Mouse (Mus musculus) kidney, adult 2 months (tissue): Measurements from ENCODE around the gene Mypn. TPM values are rescaled to one million over a fixed set of nuclear protein-coding genes. Genes with fewer than 3 reads are reported as not detected.

Experiments used
- DNase-seq: peaks from one replicate; pipeline ENCODE4 v3.0.0; 2021
- H3K27ac ChIP-seq: fragments of 200-500 bp; 2 replicates; pipeline ENCODE4 v1.5.1; 2012; ENCODE audit warnings: low read depth, low read length, control low read depth, inconsistent platforms; ENCODE audit not compliant: insufficient read depth
- H3K27me3 ChIP-seq: fragments of 200-500 bp; replicated peaks from 2 replicates; pipeline ENCODE4 v1.6.1; 2012; ENCODE audit warnings: mild to moderate bottlenecking, moderate library complexity, low read length, inconsistent platforms; ENCODE audit not compliant: control insufficient read depth, insufficient read depth
- H3K36me3 ChIP-seq: fragments of 200-500 bp; 2 replicates; pipeline ENCODE4 v1.6.1; 2012; ENCODE audit warnings: mild to moderate bottlenecking, moderate library complexity, low read length, inconsistent platforms; ENCODE audit not compliant: control insufficient read depth, insufficient read depth
- H3K4me1 ChIP-seq: fragments of 200-500 bp; 2 replicates; pipeline ENCODE4 v1.6.1; 2011; ENCODE audit warnings: low read length; ENCODE audit not compliant: control insufficient read depth, insufficient read depth
- H3K4me3 ChIP-seq: fragments of 200-500 bp; 2 replicates; pipeline ENCODE4 v1.5.1; 2011; ENCODE audit warnings: mild to moderate bottlenecking, low read depth, low read length, control low read depth; ENCODE audit not compliant: insufficient read depth
- CTCF ChIP-seq: fragments of 200-500 bp; conservative IDR thresholded peaks from 2 replicates; pipeline ENCODE4 v1.5.1; 2011; ENCODE audit warnings: low read depth, mild to moderate bottlenecking, control low read depth, low read length, moderate library complexity, mixed read lengths; ENCODE audit not compliant: insufficient read depth, insufficient read length
- POLR2A ChIP-seq: fragments of 200-500 bp; IDR thresholded peaks from one replicate; pipeline ENCODE4 v1.6.1; 2011; ENCODE audit warnings: low read depth, low read length, control low read depth
- WGBS: fragments of 180-500 bp; shearing (Covaris S2); methylation state at CpG from one replicate; pipeline ENCODE4 v1.1.7; 2018; 5-methylcytosine and 5-hydroxymethylcytosine counted together
- polyA plus RNA-seq: library from polyadenylated mRNA; depleted of rRNA; stranded (reverse); fragments of >200 nt; gene quantifications from 2 replicates; pipeline ENCODE4 v1.2.3, GENCODE M21; 2012

Gene Mypn
- polyA plus RNA-seq, 1 experiment: 0.74 TPM

DNA sequence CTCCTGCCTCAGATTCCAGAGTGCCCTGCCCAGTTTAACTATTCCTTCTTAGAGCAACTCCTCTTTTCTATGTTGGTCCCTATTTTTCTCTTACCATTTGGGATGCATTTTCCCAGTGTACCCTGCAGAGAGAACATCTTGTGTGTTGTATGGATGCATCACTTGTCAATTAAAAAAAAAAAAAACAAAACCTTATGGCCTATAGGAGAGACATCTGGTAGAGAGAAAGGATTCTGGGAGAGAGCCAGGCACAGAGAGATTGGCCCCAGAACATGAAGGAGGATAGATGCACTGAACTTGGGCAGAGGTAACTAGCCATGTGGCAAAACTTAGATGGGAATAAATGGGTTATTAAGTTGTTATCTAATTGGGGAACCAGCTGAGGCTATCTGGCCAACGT is 22.6 kb downstream of the Mypn start:
- TF ChIP-seq CTCF (no peak), POLR2A (no peak)
- Histone ChIP-seq H3K4me1 (no peaks in the 10 kb centered on the region), H3K27me3 (no peaks in the 10 kb centered on the region), H3K4me3 (no peak overlapping the region), H3K36me3 (no peaks in the 10 kb centered on the region), H3K27ac (no peak overlapping the region)
- no peak for DNase-seq
- WGBS: 83% methylated on average over 1 of the region's 1 CpGs

DNA sequence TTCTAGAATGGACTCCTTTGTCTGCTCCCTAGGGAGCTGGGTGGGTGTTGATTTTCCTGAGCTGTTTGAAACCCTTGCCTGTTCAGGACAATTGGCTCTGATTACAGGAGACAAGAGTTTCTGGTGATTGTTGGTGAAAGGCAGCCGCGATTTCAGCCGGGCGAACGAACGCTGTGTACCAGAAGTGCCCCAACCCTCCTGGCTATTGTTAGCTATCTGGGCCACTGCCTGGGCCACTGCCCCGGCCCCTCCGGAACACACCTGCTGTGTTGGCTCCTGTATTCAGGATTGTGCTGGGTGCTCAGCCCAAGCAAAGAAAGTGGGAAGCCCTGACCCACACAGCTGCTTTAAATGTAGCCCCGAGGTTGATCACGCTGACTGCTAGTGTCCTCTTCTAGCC is 24.2 kb downstream of the Mypn start:
- Histone ChIP-seq H3K36me3 (no peaks in the 10 kb centered on the region), H3K4me3 (no peak overlapping the region), H3K4me1 (no peaks in the 10 kb centered on the region), H3K27me3 (no peaks in the 10 kb centered on the region), H3K27ac (no peak overlapping the region)
- WGBS: 78% methylated on average over 10 of the region's 10 CpGs
- no peak for DNase-seq
- TF ChIP-seq CTCF (no peak), POLR2A (no peak)

DNA sequence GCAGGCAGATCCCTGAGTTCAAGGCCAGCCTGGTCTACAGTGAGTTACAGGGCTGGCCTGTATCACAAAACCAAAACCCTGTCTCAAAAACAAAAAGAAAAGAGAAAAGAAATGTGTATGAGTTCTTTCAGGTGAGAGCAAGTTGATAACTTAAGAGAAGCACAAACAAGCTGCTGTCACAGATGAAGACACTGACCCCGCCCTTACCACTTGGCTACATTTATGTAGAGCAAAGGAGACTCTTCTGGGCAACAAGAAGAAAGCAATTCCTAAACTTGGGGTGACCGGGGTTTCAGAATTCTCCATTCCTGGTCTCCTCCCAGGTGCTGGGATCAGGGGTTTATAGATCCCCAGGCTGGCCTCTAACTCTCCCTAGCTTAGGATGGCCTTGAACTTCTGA is 25.4 kb downstream of the Mypn start:
- no peak overlapping the region for H3K27ac ChIP-seq
- no peak overlapping the region for H3K4me3 ChIP-seq
- TF ChIP-seq POLR2A (no peak), CTCF (no peak)
- H3K4me1 ChIP-seq: no peaks in the 10 kb centered on the region
- no peaks in the 10 kb centered on the region for H3K27me3 ChIP-seq
- H3K36me3 ChIP-seq: no peaks in the 10 kb centered on the region
- no peak for DNase-seq
- 96% methylated on average over 2 of the region's 2 CpGs for WGBS

DNA sequence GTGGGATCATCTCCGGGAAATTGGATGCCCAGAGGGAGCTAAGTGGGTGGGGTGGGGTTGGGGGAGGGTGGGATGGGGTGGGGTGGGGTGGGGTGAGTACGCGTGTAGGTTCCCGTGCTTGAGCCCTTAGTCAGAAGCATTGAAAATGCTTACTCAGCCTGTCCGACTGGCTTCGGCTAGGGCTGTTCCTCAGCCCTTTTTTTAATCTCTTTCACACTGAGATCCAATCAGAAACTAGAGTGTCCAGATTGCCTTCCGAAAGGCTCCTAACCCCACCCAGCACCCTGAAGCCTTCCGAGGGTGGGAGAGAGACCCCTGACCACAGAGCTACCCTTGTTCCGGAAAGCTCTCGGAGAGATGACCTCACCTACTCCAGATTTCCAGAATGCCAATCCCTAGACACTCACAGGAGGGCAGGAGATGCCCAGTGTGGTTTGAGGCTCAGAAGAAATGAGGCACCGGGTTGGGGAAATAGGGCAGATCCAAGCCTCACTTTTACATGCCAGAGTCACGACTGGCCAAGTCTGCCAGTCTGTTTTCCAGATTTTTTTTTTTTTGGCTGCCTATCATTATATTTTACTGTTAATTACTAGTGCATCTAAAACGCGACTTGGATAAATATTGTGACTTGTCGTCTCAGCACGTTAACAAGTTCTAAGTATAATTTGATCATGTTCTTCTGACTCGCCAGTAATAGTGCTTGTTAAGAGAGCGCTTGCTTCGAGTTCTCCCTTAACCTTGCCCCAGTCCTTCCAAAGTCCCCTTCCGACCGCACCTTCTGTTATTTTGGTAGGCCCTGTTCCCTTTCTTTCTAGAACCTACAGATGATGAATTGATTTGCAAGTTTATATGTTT is 26.2 kb downstream of the Mypn start:
- DNase-seq: no peak
- Histone ChIP-seq H3K27ac (no peak overlapping the region), H3K27me3 (no peaks in the 10 kb centered on the region), H3K36me3 (no peaks in the 10 kb centered on the region), H3K4me3 (no peak overlapping the region), H3K4me1 (no peaks in the 10 kb centered on the region)
- WGBS: 68% methylated on average over 21 of the region's 21 CpGs
- TF ChIP-seq POLR2A: no peak
- no peak for TF ChIP-seq CTCF

DNA sequence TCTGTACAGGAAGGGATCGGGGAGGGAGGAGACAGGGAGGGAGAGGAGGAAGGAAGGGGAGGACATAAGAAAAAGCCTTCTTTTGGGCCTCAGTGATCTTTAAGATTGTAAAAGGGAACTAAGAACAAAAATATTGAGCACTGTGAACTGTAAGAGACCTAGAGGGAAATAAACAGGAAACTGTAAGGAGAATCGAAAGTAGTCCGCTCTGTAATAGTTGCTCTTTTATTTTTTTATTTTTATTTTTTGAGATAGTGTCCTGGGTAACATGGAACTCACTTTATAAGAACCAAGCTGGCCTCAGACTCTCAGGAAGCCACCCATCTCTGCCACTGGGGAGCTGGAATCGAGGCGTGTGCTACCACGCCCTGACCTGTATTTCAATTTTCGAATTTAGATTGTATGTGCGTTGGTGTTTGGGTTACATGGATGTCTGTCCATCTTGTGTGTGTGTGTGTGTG is 27.3 kb downstream of the Mypn start:
- Histone ChIP-seq H3K4me3 (peak overlapping the region; percentile 24; the same call in 1 of the 2 replicates), H3K36me3 (no peaks in the 10 kb centered on the region), H3K27ac (0 out of 2 replicates have a peak overlapping the region, but pooled peaks have one; percentile 41), H3K27me3 (no peaks in the 10 kb centered on the region), H3K4me1 (no peaks in the 10 kb centered on the region)
- peak; percentile 7 for DNase-seq
- WGBS: 74% methylated on average over 8 of the region's 8 CpGs
- TF ChIP-seq CTCF (no peak), POLR2A (no peak)

DNA sequence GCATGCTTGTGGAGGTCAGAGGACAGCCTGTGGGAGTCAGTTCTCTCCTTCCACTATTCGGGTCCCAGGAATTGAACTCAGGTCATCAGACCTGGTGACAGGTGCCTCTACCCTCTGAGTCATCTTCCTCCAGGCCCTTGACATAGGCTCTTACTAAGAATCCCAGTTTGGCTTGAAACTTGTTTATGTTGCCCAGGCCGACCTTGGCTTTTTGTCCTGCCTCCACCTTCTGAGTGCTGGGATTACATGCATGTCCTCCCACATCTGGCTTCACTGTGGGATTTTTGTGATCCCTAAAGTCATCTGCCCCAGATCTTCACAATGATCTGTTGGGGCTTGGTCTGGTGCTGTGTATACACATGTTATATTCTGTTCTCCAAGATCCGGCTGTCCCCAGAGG is 31.7 kb downstream of the Mypn start:
- no peaks in the 10 kb centered on the region for H3K4me1 ChIP-seq
- whole genome bisulfite sequencing: 62% methylated on average over 3 of the region's 3 CpGs
- H3K27ac ChIP-seq: no peak overlapping the region
- TF ChIP-seq POLR2A (no peak), CTCF (no peak)
- H3K27me3 ChIP-seq: no peaks in the 10 kb centered on the region
- H3K4me3 ChIP-seq: no peak overlapping the region
- no peaks in the 10 kb centered on the region for H3K36me3 ChIP-seq
- DNase-seq: no peak

DNA sequence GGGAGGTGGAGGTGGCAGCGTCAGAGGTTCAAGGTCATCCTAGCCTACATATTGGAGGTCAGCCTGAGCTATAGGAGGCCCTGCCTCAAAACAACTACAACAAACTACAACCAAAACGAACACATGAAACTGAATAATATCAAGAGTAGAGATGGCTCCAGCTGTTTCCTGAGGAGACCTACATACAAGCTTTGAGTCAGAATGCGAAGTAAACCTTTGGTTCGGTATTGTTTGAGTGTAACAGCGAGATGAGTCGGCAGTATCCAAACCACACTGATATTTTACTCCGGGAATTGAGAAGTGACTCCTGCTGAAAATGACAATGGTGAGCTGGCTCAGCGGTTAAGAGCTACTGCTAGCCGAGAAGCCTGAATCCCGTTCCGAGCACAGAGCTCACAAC is 34.2 kb downstream of the Mypn start:
- Histone ChIP-seq H3K27ac (no peak overlapping the region), H3K4me1 (no peaks in the 10 kb centered on the region), H3K27me3 (no peaks in the 10 kb centered on the region), H3K4me3 (no peak overlapping the region), H3K36me3 (no peaks in the 10 kb centered on the region)
- no peak for TF ChIP-seq CTCF
- TF ChIP-seq POLR2A: no peak
- DNase-seq: no peak
- 90% methylated on average over 11 of the region's 11 CpGs for WGBS
